Mouse (Mus musculus) R1 (cell line): ENCODE results near the gene Rbm20.
A peak's percentile ranks its signal among the peaks of the same experiment; 100 is the strongest.

Experiments
- DNase-seq: peaks from one replicate; pipeline ENCODE4 v3.0.0-alpha.2; 2018; ENCODE audit warnings: low read depth, low spot score

Rbm20 gene

GRCm38 (mm10) chr19:53670625-53671141 is 6.4 kb upstream of the Rbm20 start:
- no peak for DNase-seq

- DNase-seq: peak; percentile 64
Observed at GRCm38 (mm10) chr19:53671432-53671831, 5.7 kb upstream of the Rbm20 start.

GRCm38 (mm10) chr19:53674131-53674925 is 2.8 kb upstream of the Rbm20 start:
- DNase-seq: peak; percentile 84

- DNase-seq: no peak
Observed at GRCm38 (mm10) chr19:53676228-53676627, 878 bp upstream of the Rbm20 start.

- no peak for DNase-seq
Observed at GRCm38 (mm10) chr19:53679194-53679593, 2.1 kb downstream of the Rbm20 start.

- no peak for DNase-seq
Observed at GRCm38 (mm10) chr19:53679981-53680380, 2.9 kb downstream of the Rbm20 start.

- peak; percentile 59 for DNase-seq
Observed at GRCm38 (mm10) chr19:53682427-53682826, 5.3 kb downstream of the Rbm20 start.

- DNase-seq: no peak
Observed at GRCm38 (mm10) chr19:53687592-53687991, 10.5 kb downstream of the Rbm20 start.

GRCm38 (mm10) chr19:53690816-53691215 is 13.7 kb downstream of the Rbm20 start:
- DNase-seq: peak; percentile 74

- no peak for DNase-seq
Observed at GRCm38 (mm10) chr19:53694020-53694419, 16.9 kb downstream of the Rbm20 start.

GRCm38 (mm10) chr19:53696079-53696478 is 19.0 kb downstream of the Rbm20 start:
- peak; percentile 62 for DNase-seq

GRCm38 (mm10) chr19:53696655-53697054 is 19.5 kb downstream of the Rbm20 start:
- no peak for DNase-seq

GRCm38 (mm10) chr19:53697376-53698126 is 20.4 kb downstream of the Rbm20 start:
- DNase-seq: peak; percentile 94

GRCm38 (mm10) chr19:53699671-53700070 is 22.6 kb downstream of the Rbm20 start:
- no peak for DNase-seq

GRCm38 (mm10) chr19:53701434-53701833 is 24.3 kb downstream of the Rbm20 start:
- peak; percentile 51 for DNase-seq

- DNase-seq: peak; percentile 88
Observed at GRCm38 (mm10) chr19:53704895-53705823, 28.1 kb downstream of the Rbm20 start.

GRCm38 (mm10) chr19:53708401-53708800 is 31.3 kb downstream of the Rbm20 start:
- no peak for DNase-seq

GRCm38 (mm10) chr19:53710861-53711260 is 33.8 kb downstream of the Rbm20 start:
- DNase-seq: peak; percentile 40

GRCm38 (mm10) chr19:53711261-53711890 is 34.3 kb downstream of the Rbm20 start:
- peak; percentile 93 for DNase-seq

GRCm38 (mm10) chr19:53712297-53713025 is 35.4 kb downstream of the Rbm20 start:
- no peak for DNase-seq
